Mouse (Mus musculus) left cerebral cortex, postnatal 10 days (tissue): ENCODE data around the gene Abcb1b. TPM values are rescaled to one million over a fixed set of nuclear protein-coding genes. Genes with fewer than 3 reads are reported as not detected.

ENCODE experiments used
- DNase-seq, 2 experiments: peaks; one replicate each; pipeline ENCODE4 v3.0.0; 2021 to 2022; ENCODE audit warnings: low spot score in 2 of 2, mixed read lengths in 1 of 2; ENCODE audit errors: extremely low spot score in 1 of 2
- intact Hi-C: fragments of 180-260 bp; cut with DNase I; formaldehyde crosslinking; loops from one replicate; pipeline ENCODE4 v1.15.1; 2025
- total RNA-seq, 2 experiments: library from RNA; stranded (reverse); gene quantifications; 2 replicates each; pipeline ENCODE4 v1.2.3; 2021

Abcb1b gene
- total RNA-seq, 2 experiments from 2014 or later, result 2.6 to 2.9 TPM

DNA sequence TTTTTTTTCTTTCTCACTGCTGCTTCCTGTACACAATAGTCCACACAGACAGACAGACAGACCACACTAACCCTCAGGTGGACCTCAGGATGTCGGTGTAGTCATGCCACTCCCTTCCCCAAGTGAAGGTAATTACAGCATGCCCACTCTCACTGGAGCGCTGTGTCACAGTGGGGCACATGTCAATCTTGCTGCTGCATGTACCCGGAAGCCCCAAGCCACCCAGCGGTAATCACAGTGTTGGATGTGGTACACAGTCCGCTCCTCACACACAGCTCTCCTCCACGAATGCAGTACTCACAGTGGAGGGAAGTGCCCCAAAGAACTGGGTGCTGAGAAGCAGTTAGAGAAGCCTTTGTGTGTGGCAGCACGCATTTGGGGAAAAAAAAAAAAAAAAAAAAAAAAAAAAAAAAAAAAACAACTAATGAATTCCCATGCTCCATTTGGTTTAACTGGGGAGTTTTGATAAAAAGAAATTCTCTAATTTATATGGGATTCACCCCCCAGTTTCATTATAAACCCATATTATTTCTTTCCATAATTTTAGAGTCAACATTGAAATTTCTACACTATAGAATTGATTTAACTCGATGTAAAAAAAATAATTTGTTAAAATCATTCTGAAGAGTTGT lies 113.7 kb downstream of the Abcb1b start:
- intact Hi-C loops, result no loop called here
- DNase-seq, result no peak

Other genes starting within 250 kb of the Abcb1b start
- gene Rundc3b, start 175.2 kb upstream of the Abcb1b start, total RNA-seq, result 10 to 100 TPM; 46.0 to 48.0 TPM
- gene Abcb1a, start 138.1 kb upstream of the Abcb1b start, total RNA-seq, result 10 to 100 TPM; 10.3 to 12.6 TPM
- gene Abcb4, start 95.6 kb downstream of the Abcb1b start, total RNA-seq, result 1 to 10 TPM; 3.1 to 3.5 TPM
- gene Crot, start 199.2 kb downstream of the Abcb1b start, total RNA-seq, result 10 to 100 TPM; 17.5 to 21.3 TPM